Mouse (Mus musculus): ENCODE results near the gene Gm9903. TPM values are rescaled to one million over a fixed set of nuclear protein-coding genes. Genes with fewer than 3 reads are reported as not detected.

Gm9903 gene
- polyA plus RNA-seq, 1 experiment from 2014 or later: 0.64 TPM

DNA sequence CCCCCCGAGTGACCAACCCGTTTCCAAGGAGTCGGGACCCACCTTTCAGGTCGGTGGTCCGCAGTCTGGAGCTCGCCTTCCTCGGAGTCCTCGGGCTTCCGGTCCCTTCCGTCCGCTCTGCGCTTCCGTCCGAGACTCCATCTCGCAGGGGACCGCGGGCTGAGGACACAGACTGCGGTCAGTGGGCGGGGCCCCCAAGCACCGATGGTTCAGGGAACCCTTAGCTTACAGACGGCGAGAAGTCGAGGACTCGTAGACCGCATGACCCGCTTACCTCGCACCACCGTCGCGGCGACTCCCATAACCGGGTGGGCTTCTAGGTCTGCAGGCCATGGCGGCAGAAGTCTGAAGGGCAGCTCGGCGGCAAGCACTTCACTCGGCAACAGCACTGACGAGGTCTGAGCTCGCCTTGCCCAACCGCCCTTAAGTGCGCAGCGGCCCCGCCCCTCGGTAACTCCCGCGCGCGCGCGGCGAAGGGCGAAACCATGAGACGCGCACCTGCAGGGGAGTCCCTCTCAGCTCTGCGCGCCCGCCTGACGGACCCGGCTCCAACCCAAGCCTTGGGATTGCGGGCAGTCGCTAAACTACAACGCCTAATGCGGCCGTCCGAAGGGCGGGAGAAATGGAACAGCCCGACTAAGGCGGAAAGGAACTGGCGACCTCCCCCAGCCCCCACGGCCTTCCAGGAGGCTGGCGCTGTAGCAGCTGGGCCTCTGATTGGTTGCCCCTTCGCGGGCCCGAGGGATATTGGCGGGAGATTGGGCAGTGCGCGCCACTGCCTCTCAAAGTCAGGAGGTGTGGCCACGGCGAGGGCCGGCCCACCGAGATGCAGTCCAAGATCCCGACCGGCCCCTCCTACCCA is 22.4 kb downstream of the Gm9903 start, which contains the start of gene Slbp:
Slbp (minus strand) TSS at position 654 of the 862 bp plus-strand sequence.
- peak; percentile 96 for ATAC-seq (replicated peaks; ENCODE audit: low FRiP score, low read depth)
- peak within 1 kb of the TSS; percentile 79 for H3K9ac ChIP-seq (ENCODE audit: low read depth, low read length)
- H3K4me2 ChIP-seq (ENCODE audit: low read length): peak within 1 kb of the TSS; percentile 68
- H3K27me3 ChIP-seq (ENCODE audit: insufficient read depth, low read length): no peaks in the 10 kb centered on the region
- peak within 1 kb of the TSS; percentile 98 for H3K27ac ChIP-seq
- DNase-seq (ENCODE audit: low spot score): peak; percentile 99
- H3K4me1 ChIP-seq (replicated peaks; ENCODE audit: insufficient read depth, low read length): peaks cover 20% of the 10 kb centered on the region
- H3K9me3 ChIP-seq (replicated peaks; ENCODE audit: low read length): no peaks in the 10 kb centered on the region
- peak; percentile 14 for TF ChIP-seq CTCF (IDR thresholded peaks at IDR 0.05; ENCODE audit: low read depth)
- H3K4me3 ChIP-seq (replicated peaks; ENCODE audit: low read depth, low read length): peak within 1 kb of the TSS; percentile 65
- under 1% methylated on average over 82 of the region's 82 CpGs for WGBS
- H3K36me3 ChIP-seq (ENCODE audit: insufficient read depth, low read length): peaks cover 12% of the 10 kb centered on the region; the same call in 1 of the 2 replicates

DNA sequence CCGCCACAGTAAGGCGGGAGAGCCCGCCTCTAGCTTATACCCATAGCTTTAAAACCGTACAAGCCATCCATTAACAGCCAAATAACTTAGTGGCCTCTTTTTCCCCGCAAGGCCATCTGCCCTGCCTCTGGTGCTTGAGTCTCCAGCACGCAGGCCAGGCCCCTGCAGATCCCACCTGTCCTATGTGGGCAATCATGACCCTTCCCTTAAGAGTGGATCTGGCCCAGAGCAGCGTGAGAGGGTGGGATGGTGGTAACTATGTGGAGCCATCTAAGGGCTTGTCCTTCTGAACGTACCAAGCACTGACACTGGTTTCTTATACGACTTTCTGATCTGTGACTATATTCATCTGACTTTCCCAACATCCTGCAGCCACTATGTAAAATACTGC is 23.1 kb downstream of the Gm9903 start:
- ATAC-seq (replicated peaks; ENCODE audit: low FRiP score, low read depth): no peak
- no peaks in the 10 kb centered on the region for H3K27me3 ChIP-seq (ENCODE audit: insufficient read depth, low read length)
- H3K27ac ChIP-seq: peak overlapping the region; percentile 42; the same call in 1 of the 2 replicates
- under 1% methylated on average over 9 of the region's 9 CpGs for WGBS
- TF ChIP-seq CTCF (IDR thresholded peaks at IDR 0.05; ENCODE audit: low read depth): no peak
- H3K4me1 ChIP-seq (replicated peaks; ENCODE audit: insufficient read depth, low read length): peaks cover 20% of the 10 kb centered on the region
- DNase-seq (ENCODE audit: low spot score): no peak
- H3K4me3 ChIP-seq (replicated peaks; ENCODE audit: low read depth, low read length): peak overlapping the region; percentile 65; the same call in 1 of the 2 replicates
- H3K4me2 ChIP-seq (ENCODE audit: low read length): peak overlapping the region; percentile 68
- 0 out of 2 replicates have a peak overlapping the region, but pooled peaks have one; percentile 36 for H3K9ac ChIP-seq (ENCODE audit: low read depth, low read length)
- no peaks in the 10 kb centered on the region for H3K9me3 ChIP-seq (replicated peaks; ENCODE audit: low read length)
- 0 out of 2 replicates have a peak, but pooled peaks cover 6% of the 10 kb centered on the region for H3K36me3 ChIP-seq (ENCODE audit: insufficient read depth, low read length)

DNA sequence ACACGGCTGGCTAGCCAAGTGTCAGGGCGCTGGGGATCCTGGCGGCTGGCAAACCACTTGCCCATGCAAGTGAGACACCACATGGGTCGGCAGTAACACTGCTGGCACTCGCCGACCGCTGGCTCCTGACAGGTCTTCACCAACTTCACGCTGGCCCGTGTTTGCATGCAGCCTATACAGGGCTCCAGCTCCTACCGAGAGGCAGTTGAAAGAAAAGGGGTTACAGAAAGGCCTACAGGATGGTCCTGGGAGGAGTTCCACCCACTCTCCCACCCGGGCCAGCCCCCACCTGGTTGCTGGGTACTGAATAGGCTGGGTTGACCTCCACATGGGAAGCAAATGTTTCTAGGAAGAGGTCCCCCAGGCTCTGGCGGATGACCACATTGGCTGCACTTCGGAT is 24.7 kb downstream of the Gm9903 start:
- ATAC-seq (replicated peaks; ENCODE audit: low FRiP score, low read depth): no peak
- WGBS: 95% methylated on average over 13 of the region's 13 CpGs
- no peaks in the 10 kb centered on the region for H3K9me3 ChIP-seq (replicated peaks; ENCODE audit: low read length)
- no peak for DNase-seq (ENCODE audit: low spot score)
- no peak overlapping the region for H3K4me3 ChIP-seq (replicated peaks; ENCODE audit: low read depth, low read length)
- H3K4me1 ChIP-seq (replicated peaks; ENCODE audit: insufficient read depth, low read length): peaks cover 26% of the 10 kb centered on the region
- TF ChIP-seq CTCF (IDR thresholded peaks at IDR 0.05; ENCODE audit: low read depth): no peak
- H3K4me2 ChIP-seq (ENCODE audit: low read length): no peak overlapping the region
- H3K27me3 ChIP-seq (ENCODE audit: insufficient read depth, low read length): no peaks in the 10 kb centered on the region
- 0 out of 2 replicates have a peak, but pooled peaks cover 2% of the 10 kb centered on the region for H3K36me3 ChIP-seq (ENCODE audit: insufficient read depth, low read length)
- no peak overlapping the region for H3K27ac ChIP-seq
- H3K9ac ChIP-seq (ENCODE audit: low read depth, low read length): no peak overlapping the region

DNA sequence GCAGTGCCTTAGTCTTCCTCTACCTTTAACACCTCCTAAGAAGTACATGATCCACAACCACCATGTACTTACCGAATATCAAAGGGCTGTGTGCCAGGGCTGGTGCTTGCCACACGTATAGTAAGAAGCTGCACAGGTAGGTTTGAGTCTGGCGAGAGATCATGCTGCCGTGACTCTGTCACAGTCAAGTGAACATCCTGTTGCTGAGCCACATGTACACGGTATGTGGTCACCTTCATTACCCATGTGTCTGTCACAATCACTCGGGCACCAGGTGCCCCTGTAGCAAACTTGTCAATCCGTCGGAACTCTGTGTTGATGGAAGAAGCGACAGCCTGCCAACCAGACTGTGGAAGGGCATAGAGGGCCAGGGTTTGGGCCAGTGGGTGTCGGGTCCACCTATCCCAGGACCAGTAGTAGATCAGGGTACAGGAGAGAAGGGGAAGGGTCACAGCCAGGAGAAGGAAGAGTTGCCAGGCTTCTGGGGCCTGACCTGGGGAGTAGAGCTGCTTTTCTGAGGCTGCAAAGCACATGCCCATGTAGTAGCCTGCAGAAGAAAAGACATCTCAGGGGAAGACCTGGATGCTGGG is 25.6 kb downstream of the Gm9903 start:
- Histone ChIP-seq H3K27ac (no peak overlapping the region), H3K4me3 (replicated peaks; ENCODE audit: low read depth, low read length) (no peak overlapping the region), H3K36me3 (ENCODE audit: insufficient read depth, low read length) (no peaks in the 10 kb centered on the region), H3K4me1 (replicated peaks; ENCODE audit: insufficient read depth, low read length) (peaks cover 24% of the 10 kb centered on the region), H3K9me3 (replicated peaks; ENCODE audit: low read length) (no peaks in the 10 kb centered on the region), H3K4me2 (ENCODE audit: low read length) (no peak overlapping the region), H3K9ac (ENCODE audit: low read depth, low read length) (no peak overlapping the region), H3K27me3 (ENCODE audit: insufficient read depth, low read length) (no peaks in the 10 kb centered on the region)
- WGBS: 75% methylated on average over 10 of the region's 10 CpGs
- TF ChIP-seq CTCF (IDR thresholded peaks at IDR 0.05; ENCODE audit: low read depth): no peak
- ATAC-seq (replicated peaks; ENCODE audit: low FRiP score, low read depth): no peak
- no peak for DNase-seq (ENCODE audit: low spot score)

DNA sequence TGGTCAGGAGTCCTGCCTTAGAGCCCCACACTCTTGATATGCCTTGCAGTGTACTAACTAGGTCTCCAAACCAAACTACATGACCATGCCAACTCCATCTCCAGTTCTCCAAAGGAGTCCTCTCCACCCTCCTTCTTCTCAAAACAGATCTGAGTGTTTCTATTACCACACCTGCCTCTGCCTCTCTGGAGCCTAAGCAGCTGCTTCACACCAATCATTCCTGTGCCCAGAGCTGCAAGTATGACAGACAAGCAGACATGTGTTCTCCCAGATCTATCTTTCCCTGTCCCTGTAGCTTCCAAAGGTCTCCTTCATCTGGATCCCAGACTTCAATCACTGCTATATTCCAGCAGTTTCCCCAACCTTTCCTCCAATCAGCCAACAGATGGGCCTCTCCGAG is 27.0 kb downstream of the Gm9903 start:
- DNase-seq (ENCODE audit: low spot score): no peak
- peak overlapping the region; percentile 64; the same call in 1 of the 2 replicates for H3K9ac ChIP-seq (ENCODE audit: low read depth, low read length)
- no peak for TF ChIP-seq CTCF (IDR thresholded peaks at IDR 0.05; ENCODE audit: low read depth)
- peak overlapping the region; percentile 73 for H3K4me3 ChIP-seq (replicated peaks; ENCODE audit: low read depth, low read length)
- H3K27me3 ChIP-seq (ENCODE audit: insufficient read depth, low read length): no peaks in the 10 kb centered on the region
- H3K27ac ChIP-seq: peak overlapping the region; percentile 97
- peaks cover 15% of the 10 kb centered on the region; the same call in 1 of the 2 replicates for H3K4me1 ChIP-seq (replicated peaks; ENCODE audit: insufficient read depth, low read length)
- no peak for ATAC-seq (replicated peaks; ENCODE audit: low FRiP score, low read depth)
- H3K9me3 ChIP-seq (replicated peaks; ENCODE audit: low read length): no peaks in the 10 kb centered on the region
- 12% methylated on average over 1 of the region's 1 CpGs for WGBS
- H3K4me2 ChIP-seq (ENCODE audit: low read length): peak overlapping the region; percentile 66
- 0 out of 2 replicates have a peak, but pooled peaks cover 12% of the 10 kb centered on the region for H3K36me3 ChIP-seq (ENCODE audit: insufficient read depth, low read length)

DNA sequence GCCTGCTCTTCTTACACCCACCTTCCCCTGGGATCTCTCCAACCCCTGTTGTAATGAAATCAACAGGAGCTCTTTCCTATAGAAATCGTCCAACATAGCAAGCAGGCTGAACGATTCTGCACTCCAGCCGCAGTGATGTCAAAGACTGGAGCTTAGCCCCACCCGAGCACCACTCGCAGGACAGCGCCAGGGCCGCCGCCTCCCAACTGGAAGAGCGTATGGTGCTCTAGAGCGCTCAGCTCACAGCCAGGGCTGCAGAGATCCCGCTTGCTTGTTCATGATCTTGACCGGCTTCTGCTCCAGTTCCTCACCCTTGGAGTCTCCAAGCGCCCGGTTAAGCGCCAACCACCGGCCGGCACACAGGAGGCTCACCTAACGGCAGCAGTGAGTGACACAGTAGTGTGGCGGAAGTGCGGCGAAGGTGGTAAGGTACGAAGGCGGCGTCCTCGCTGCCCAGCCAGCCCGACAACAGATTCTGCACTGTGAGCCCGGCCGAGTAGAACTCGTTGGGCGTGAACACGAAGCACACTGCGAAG is 27.6 kb downstream of the Gm9903 start:
- Histone ChIP-seq H3K36me3 (ENCODE audit: insufficient read depth, low read length) (0 out of 2 replicates have a peak, but pooled peaks cover 12% of the 10 kb centered on the region), H3K9ac (ENCODE audit: low read depth, low read length) (peak overlapping the region; percentile 64), H3K4me1 (replicated peaks; ENCODE audit: insufficient read depth, low read length) (peaks cover 15% of the 10 kb centered on the region; the same call in 1 of the 2 replicates), H3K4me3 (replicated peaks; ENCODE audit: low read depth, low read length) (peak overlapping the region; percentile 73), H3K4me2 (ENCODE audit: low read length) (peak overlapping the region; percentile 66), H3K27me3 (ENCODE audit: insufficient read depth, low read length) (no peaks in the 10 kb centered on the region), H3K9me3 (replicated peaks; ENCODE audit: low read length) (no peaks in the 10 kb centered on the region), H3K27ac (peak overlapping the region; percentile 97)
- under 1% methylated on average over 32 of the region's 32 CpGs for WGBS
- no peak for TF ChIP-seq CTCF (IDR thresholded peaks at IDR 0.05; ENCODE audit: low read depth)
- peak; percentile 21 for ATAC-seq (replicated peaks; ENCODE audit: low FRiP score, low read depth)
- no peak for DNase-seq (ENCODE audit: low spot score)
